Mouse (Mus musculus): ENCODE measurements at regions not wholly inside any gene's neighbourhood (a gene's known extent, or its start where the extent isn't known, plus 50 kb on each side); places are given as distances from the start of the nearest gene placed in this dataset.

DNA sequence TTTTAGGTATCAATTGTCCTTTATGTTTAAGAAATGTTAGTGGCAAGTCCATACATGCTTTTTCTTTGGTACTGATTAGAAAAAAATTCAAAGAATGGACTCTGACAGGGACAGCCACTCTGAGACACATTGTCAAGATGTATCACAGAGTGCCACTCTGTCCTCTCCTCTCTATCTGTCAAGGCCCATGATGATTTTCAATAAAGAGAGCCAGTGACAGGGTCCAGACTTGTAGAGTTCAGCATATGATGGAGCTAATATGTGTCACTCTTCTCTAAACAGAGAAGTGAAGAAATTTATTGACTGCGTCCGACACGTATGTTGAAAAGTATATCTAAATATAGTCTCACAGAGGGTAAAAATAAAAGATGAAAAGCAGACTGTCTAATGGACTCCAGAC lies 672.2 kb upstream of the 4930452B06Rik start:
- Histone ChIP-seq H3K9ac (no peak overlapping the region), H3K27me3 (ENCODE audit: insufficient read depth, low read length) (no peaks in the 10 kb centered on the region), H3K4me1 (ENCODE audit: insufficient read depth) (no peaks in the 10 kb centered on the region), H3K27ac (ENCODE audit: low read depth) (no peak overlapping the region), H3K9me3 (ENCODE audit: low read depth, low read length) (no peaks in the 10 kb centered on the region), H3K4me2 (no peak overlapping the region), H3K4me3 (ENCODE audit: low read depth, low read length) (no peak overlapping the region), H3K36me3 (ENCODE audit: insufficient read depth) (no peaks in the 10 kb centered on the region)
- DNase-seq, result peak; percentile 58
- TF ChIP-seq CTCF (IDR thresholded peaks at IDR 0.05; ENCODE audit: low read depth), result no peak
- peak; percentile 54; the same call in 1 of the 2 replicates for ATAC-seq (ENCODE audit: insufficient read depth)
- WGBS, result 44% methylated on average over 3 of the region's 3 CpGs

GRCm38 (mm10) chr14:9337107-9337506 lies 671.1 kb upstream of the 4930452B06Rik start:
- no peak overlapping the region for H3K9ac ChIP-seq
- ATAC-seq (ENCODE audit: insufficient read depth) (no peak), DNase-seq (peak; percentile 32)
- H3K4me2 ChIP-seq, result no peak overlapping the region
- no peaks in the 10 kb centered on the region for H3K27me3 ChIP-seq (ENCODE audit: insufficient read depth, low read length)
- TF ChIP-seq CTCF (IDR thresholded peaks at IDR 0.05; ENCODE audit: low read depth), result no peak
- 61% methylated on average over 3 of the region's 3 CpGs for WGBS
- no peaks in the 10 kb centered on the region for H3K4me1 ChIP-seq (ENCODE audit: insufficient read depth)
- no peaks in the 10 kb centered on the region for H3K36me3 ChIP-seq (ENCODE audit: insufficient read depth)
- H3K27ac ChIP-seq (ENCODE audit: low read depth), result no peak overlapping the region
- no peaks in the 10 kb centered on the region for H3K9me3 ChIP-seq (ENCODE audit: low read depth, low read length)
- H3K4me3 ChIP-seq (ENCODE audit: low read depth, low read length), result no peak overlapping the region

- Histone ChIP-seq H3K9ac (no peak overlapping the region), H3K36me3 (ENCODE audit: insufficient read depth) (no peaks in the 10 kb centered on the region), H3K4me1 (ENCODE audit: insufficient read depth) (no peaks in the 10 kb centered on the region), H3K9me3 (ENCODE audit: low read depth, low read length) (no peaks in the 10 kb centered on the region), H3K27ac (ENCODE audit: low read depth) (no peak overlapping the region), H3K4me3 (ENCODE audit: low read depth, low read length) (no peak overlapping the region), H3K27me3 (ENCODE audit: insufficient read depth, low read length) (no peaks in the 10 kb centered on the region), H3K4me2 (no peak overlapping the region)
- no peak for DNase-seq
- 53% methylated on average over 3 of the region's 3 CpGs for WGBS
- TF ChIP-seq CTCF (IDR thresholded peaks at IDR 0.05; ENCODE audit: low read depth), result no peak
- ATAC-seq (ENCODE audit: insufficient read depth), result no peak
These were observed 665.6 kb upstream of the 4930452B06Rik start for GRCm38 (mm10) chr14:9331593-9331992.

DNA sequence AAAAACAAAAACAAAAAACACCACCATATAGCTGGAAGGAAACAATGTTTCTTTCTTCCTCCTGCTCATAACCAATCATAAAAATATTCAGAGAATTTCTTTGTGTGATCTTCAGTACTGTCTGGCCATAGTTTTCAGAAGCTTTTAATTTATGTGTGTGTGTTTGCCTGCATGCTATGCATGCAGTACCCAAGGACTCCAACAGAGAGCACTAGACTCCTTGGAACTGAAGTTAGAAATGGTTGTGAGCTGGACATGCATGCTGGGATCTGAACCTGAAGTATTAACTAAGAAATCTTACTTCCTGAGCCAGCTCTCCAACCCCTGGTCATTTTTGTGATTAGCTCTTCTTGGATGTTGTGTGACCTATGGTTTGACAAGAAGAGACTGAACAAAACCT lies 664.7 kb upstream of the 4930452B06Rik start:
- Histone ChIP-seq H3K4me2 (no peak overlapping the region), H3K9ac (no peak overlapping the region), H3K36me3 (ENCODE audit: insufficient read depth) (no peaks in the 10 kb centered on the region), H3K27me3 (ENCODE audit: insufficient read depth, low read length) (no peaks in the 10 kb centered on the region), H3K4me1 (ENCODE audit: insufficient read depth) (no peaks in the 10 kb centered on the region), H3K27ac (ENCODE audit: low read depth) (no peak overlapping the region), H3K4me3 (ENCODE audit: low read depth, low read length) (no peak overlapping the region), H3K9me3 (ENCODE audit: low read depth, low read length) (no peaks in the 10 kb centered on the region)
- TF ChIP-seq CTCF (IDR thresholded peaks at IDR 0.05; ENCODE audit: low read depth), result peak; percentile 22; the same call in 1 of the 2 replicates
- no peak for ATAC-seq (ENCODE audit: insufficient read depth)
- DNase-seq, result no peak

- DNase-seq (no peak), ATAC-seq (ENCODE audit: insufficient read depth) (no peak)
- Histone ChIP-seq H3K9me3 (ENCODE audit: low read depth, low read length) (no peaks in the 10 kb centered on the region), H3K4me2 (no peak overlapping the region), H3K4me1 (ENCODE audit: insufficient read depth) (no peaks in the 10 kb centered on the region), H3K4me3 (ENCODE audit: low read depth, low read length) (no peak overlapping the region), H3K36me3 (ENCODE audit: insufficient read depth) (no peaks in the 10 kb centered on the region), H3K27ac (ENCODE audit: low read depth) (no peak overlapping the region), H3K27me3 (ENCODE audit: insufficient read depth, low read length) (no peaks in the 10 kb centered on the region), H3K9ac (no peak overlapping the region)
- TF ChIP-seq CTCF (IDR thresholded peaks at IDR 0.05; ENCODE audit: low read depth), result no peak
- WGBS, result 72% methylated on average over 12 of the region's 12 CpGs
These were observed 663.9 kb upstream of the 4930452B06Rik start for GRCm38 (mm10) chr14:9329839-9330485.

- ATAC-seq (ENCODE audit: insufficient read depth) (no peak), DNase-seq (no peak)
- no peak for TF ChIP-seq CTCF (IDR thresholded peaks at IDR 0.05; ENCODE audit: low read depth)
- no peak overlapping the region for H3K4me2 ChIP-seq
- WGBS, result 78% methylated on average over 1 of the region's 1 CpGs
- H3K27ac ChIP-seq (ENCODE audit: low read depth), result no peak overlapping the region
- H3K36me3 ChIP-seq (ENCODE audit: insufficient read depth), result no peaks in the 10 kb centered on the region
- H3K4me3 ChIP-seq (ENCODE audit: low read depth, low read length), result no peak overlapping the region
- no peaks in the 10 kb centered on the region for H3K4me1 ChIP-seq (ENCODE audit: insufficient read depth)
- H3K9ac ChIP-seq, result no peak overlapping the region
- no peaks in the 10 kb centered on the region for H3K27me3 ChIP-seq (ENCODE audit: insufficient read depth, low read length)
- no peaks in the 10 kb centered on the region for H3K9me3 ChIP-seq (ENCODE audit: low read depth, low read length)
These were observed 661.3 kb upstream of the 4930452B06Rik start for GRCm38 (mm10) chr14:9327344-9327743.

GRCm38 (mm10) chr14:9319842-9320241 lies 653.8 kb upstream of the 4930452B06Rik start:
- WGBS, result 48% methylated on average over 4 of the region's 4 CpGs
- no peaks in the 10 kb centered on the region for H3K36me3 ChIP-seq (ENCODE audit: insufficient read depth)
- H3K4me1 ChIP-seq (ENCODE audit: insufficient read depth), result no peaks in the 10 kb centered on the region
- no peak for ATAC-seq (ENCODE audit: insufficient read depth)
- no peak overlapping the region for H3K4me2 ChIP-seq
- no peak overlapping the region for H3K9ac ChIP-seq
- no peak overlapping the region for H3K4me3 ChIP-seq (ENCODE audit: low read depth, low read length)
- H3K27me3 ChIP-seq (ENCODE audit: insufficient read depth, low read length), result no peaks in the 10 kb centered on the region
- DNase-seq, result peak; percentile 33
- H3K27ac ChIP-seq (ENCODE audit: low read depth), result no peak overlapping the region
- TF ChIP-seq CTCF (IDR thresholded peaks at IDR 0.05; ENCODE audit: low read depth), result no peak
- H3K9me3 ChIP-seq (ENCODE audit: low read depth, low read length), result no peaks in the 10 kb centered on the region

All from lung, embryonic 14.5 days (tissue).